8 mouse cellular contexts compared by ENCODE assay signal in genomic region chr12:112675245-112676035, GRCm38 (mm10). TPM values are rescaled to one million over a fixed set of nuclear protein-coding genes. Genes with fewer than 3 reads are reported as not detected.
DNase-seq lines count a peak whose midpoint lies in the region; TF ChIP-seq lines count a peak whose summit lies in the region.

No protein-coding gene starts in this region.

- H3K36me3 ChIP-seq in hindbrain, embryonic 10.5 days, result peaks cover 22% of the 10 kb centered on the region

- peaks cover 1% of the 10 kb centered on the region; the same call in 1 of the 2 replicates for H3K27me3 ChIP-seq in cerebellum, adult 2 months (ENCODE audit: control insufficient read depth, insufficient read depth, low read length)
- H3K27me3 ChIP-seq in hindbrain, embryonic 10.5 days (ENCODE audit: insufficient read depth, poor library complexity, severe bottlenecking), result peaks cover 43% of the 10 kb centered on the region

- TF ChIP-seq POLR2A in cerebellum, adult 2 months (IDR thresholded peaks at IDR 0.05; ENCODE audit: borderline replicate concordance, insufficient read depth, low read length), result no peak

- H3K9me3 ChIP-seq in hindbrain, embryonic 10.5 days, result no peaks in the 10 kb centered on the region

- H3K27ac ChIP-seq in cerebellum, adult 2 months (ENCODE audit: insufficient read depth, low read length), result no peak overlapping the region
- H3K27ac ChIP-seq in hindbrain, embryonic 10.5 days, result peak overlapping the region; percentile 100

- WGBS in cerebellum, adult 2 months, result 17% methylated on average over 18 of the region's 18 CpGs
- 14% methylated on average over 18 of the region's 18 CpGs for WGBS in hindbrain, embryonic 10.5 days

- peaks cover 20% of the 10 kb centered on the region for H3K4me1 ChIP-seq in cerebellum, adult 2 months (ENCODE audit: control insufficient read depth, insufficient read depth, low read length)
- H3K4me1 ChIP-seq in hindbrain, embryonic 10.5 days (replicated peaks), result peaks cover 82% of the 10 kb centered on the region

- TF ChIP-seq CTCF in cerebellum, adult 2 months (IDR thresholded peaks at IDR 0.05; ENCODE audit: borderline replicate concordance, insufficient read depth, low read depth, low read length), result peak; percentile 79

- DNase-seq in Muller cell, postnatal 12 days (ENCODE audit: inconsistent ontology term), result peak; percentile 79
- peak; percentile 80 to 85 for DNase-seq in cerebellum, adult 2 months
- peak; percentile 88 for DNase-seq in forelimb bud, embryonic 11.5 days (ENCODE audit: low read depth, low spot score)
- DNase-seq in hindbrain, embryonic 10.5 days (ENCODE audit: low spot score), result peak; percentile 89
- peak; percentile 82 to 84 for DNase-seq in layer of hippocampus, postnatal 14 days (ENCODE audit: low spot score in 2 of 2)
- DNase-seq in lung, postnatal 25 days (ENCODE audit: low spot score), result peak; percentile 88
- peak; percentile 94 for DNase-seq in retina, postnatal 1 day
- DNase-seq in urinary bladder, adult 2 months (ENCODE audit: low spot score), result peak; percentile 58

- H3K4me3 ChIP-seq in cerebellum, adult 2 months (replicated peaks; ENCODE audit: insufficient read depth, low read depth, low read length), result peak overlapping the region; percentile 2
- peak overlapping the region; percentile 99 for H3K4me3 ChIP-seq in hindbrain, embryonic 10.5 days

RNA-seq across cellular contexts. Expression of gene Akt1, which starts 0.8 kb away (rescaled TPM):
- polyA plus RNA-seq in cerebellum, adult 2 months (2012; rRNA removed), result 163 and 177 TPM in 2 replicates
- 50.9 and 56.8 TPM in 2 replicates for polyA plus RNA-seq in hindbrain, embryonic 10.5 days (2016; fragmentation: Nextera tagmentation; extraction: Ambion mirVana)
- 100 to 1,000 TPM; 153 to 158 TPM for total RNA-seq in layer of hippocampus, postnatal 14 days (2021)
- 149 and 150 TPM in 2 replicates for polyA plus RNA-seq in urinary bladder, adult 2 months (2012; rRNA removed)

RNA-seq across cellular contexts. Expression of gene Zbtb42, which starts 3.2 kb away (rescaled TPM):
- polyA plus RNA-seq in cerebellum, adult 2 months (2012; rRNA removed), result 1.5 and 1.8 TPM in 2 replicates
- polyA plus RNA-seq in hindbrain, embryonic 10.5 days (2016; fragmentation: Nextera tagmentation; extraction: Ambion mirVana), result 7.1 and 10.9 TPM in 2 replicates
- under 1 TPM; 0.43 to 0.55 TPM for total RNA-seq in layer of hippocampus, postnatal 14 days (2021)
- polyA plus RNA-seq in urinary bladder, adult 2 months (2012; rRNA removed), result 18.0 and 20.5 TPM in 2 replicates

RNA-seq across cellular contexts. Expression of gene Siva1, which starts 31.0 kb away (rescaled TPM):
- polyA plus RNA-seq in cerebellum, adult 2 months (2012; rRNA removed), result 33.6 and 34.6 TPM in 2 replicates
- 281 and 334 TPM in 2 replicates for polyA plus RNA-seq in hindbrain, embryonic 10.5 days (2016; fragmentation: Nextera tagmentation; extraction: Ambion mirVana)
- total RNA-seq in layer of hippocampus, postnatal 14 days (2021), result 10 to 100 TPM; 21.6 to 23.4 TPM
- 62.6 and 71.8 TPM in 2 replicates for polyA plus RNA-seq in urinary bladder, adult 2 months (2012; rRNA removed)

RNA-seq across cellular contexts. Expression of gene Cep170b, which starts 44.8 kb away (rescaled TPM):
- polyA plus RNA-seq in cerebellum, adult 2 months (2012; rRNA removed), result 102 and 107 TPM in 2 replicates
- polyA plus RNA-seq in hindbrain, embryonic 10.5 days (2016; fragmentation: Nextera tagmentation; extraction: Ambion mirVana), result 6.7 and 8.7 TPM in 2 replicates
- 100 to 1,000 TPM; 178 to 193 TPM for total RNA-seq in layer of hippocampus, postnatal 14 days (2021)
- 33.2 and 42.5 TPM in 2 replicates for polyA plus RNA-seq in urinary bladder, adult 2 months (2012; rRNA removed)

RNA-seq across cellular contexts. Expression of gene Adssl1, which starts 55.6 kb away (rescaled TPM):
- 69.3 and 72.0 TPM in 2 replicates for polyA plus RNA-seq in cerebellum, adult 2 months (2012; rRNA removed)
- polyA plus RNA-seq in hindbrain, embryonic 10.5 days (2016; fragmentation: Nextera tagmentation; extraction: Ambion mirVana), result 3.7 and 5.5 TPM in 2 replicates
- 1 to 10 TPM; 5.3 to 5.6 TPM for total RNA-seq in layer of hippocampus, postnatal 14 days (2021)
- polyA plus RNA-seq in urinary bladder, adult 2 months (2012; rRNA removed), result 19.5 and 26.9 TPM in 2 replicates
